Mouse (Mus musculus): ENCODE results near the gene Gbf1.

Gene Gbf1

GRCm38 (mm10) chr19:46300294-46301045 lies 148.2 kb downstream of the Gbf1 start:
- DNase-seq (ENCODE audit: low read depth, low spot score), result no peak

- no peak for DNase-seq (ENCODE audit: low read depth, low spot score)
Measured at GRCm38 (mm10) chr19:46302551-46302950, 150.2 kb downstream of the Gbf1 start.

- no peak for DNase-seq (ENCODE audit: low read depth, low spot score)
Measured at GRCm38 (mm10) chr19:46303251-46304215, 151.2 kb downstream of the Gbf1 start.

GRCm38 (mm10) chr19:46304216-46304841 lies 152.0 kb downstream of the Gbf1 start, which contains the start of gene Nfkb2:
Gene Nfkb2, plus strand, starts transcription at chr19:46304320.
- peak; percentile 92 for DNase-seq (ENCODE audit: low read depth, low spot score)

GRCm38 (mm10) chr19:46304908-46305333 lies 152.6 kb downstream of the Gbf1 start:
- peak; percentile 52 for DNase-seq (ENCODE audit: low read depth, low spot score)

- peak; percentile 87 for DNase-seq (ENCODE audit: low read depth, low spot score)
Measured at GRCm38 (mm10) chr19:46305432-46306267, 153.3 kb downstream of the Gbf1 start.

- DNase-seq (ENCODE audit: low read depth, low spot score), result no peak
Measured at GRCm38 (mm10) chr19:46306268-46306610, 153.9 kb downstream of the Gbf1 start.

- no peak for DNase-seq (ENCODE audit: low read depth, low spot score)
Measured at GRCm38 (mm10) chr19:46306751-46307289, 154.5 kb downstream of the Gbf1 start.

GRCm38 (mm10) chr19:46307781-46308180 lies 155.5 kb downstream of the Gbf1 start:
- no peak for DNase-seq (ENCODE audit: low read depth, low spot score)

GRCm38 (mm10) chr19:46308303-46308702 lies 156.0 kb downstream of the Gbf1 start:
- DNase-seq (ENCODE audit: low read depth, low spot score), result no peak

- DNase-seq (ENCODE audit: low read depth, low spot score), result peak; percentile 84
Measured at GRCm38 (mm10) chr19:46308706-46309435, 156.6 kb downstream of the Gbf1 start.

GRCm38 (mm10) chr19:46309651-46310305 lies 157.5 kb downstream of the Gbf1 start:
- no peak for DNase-seq (ENCODE audit: low read depth, low spot score)

GRCm38 (mm10) chr19:46310312-46310865 lies 158.1 kb downstream of the Gbf1 start:
- DNase-seq (ENCODE audit: low read depth, low spot score), result no peak

- no peak for DNase-seq (ENCODE audit: low read depth, low spot score)
Measured at GRCm38 (mm10) chr19:46311341-46311740, 159.0 kb downstream of the Gbf1 start.

- DNase-seq (ENCODE audit: low read depth, low spot score), result no peak
Measured at GRCm38 (mm10) chr19:46312566-46312965, 160.3 kb downstream of the Gbf1 start.

GRCm38 (mm10) chr19:46313116-46313515 lies 160.8 kb downstream of the Gbf1 start:
- no peak for DNase-seq (ENCODE audit: low read depth, low spot score)

GRCm38 (mm10) chr19:46313591-46313990 lies 161.3 kb downstream of the Gbf1 start:
- DNase-seq (ENCODE audit: low read depth, low spot score), result no peak

- DNase-seq (ENCODE audit: low read depth, low spot score), result peak; percentile 47
Measured at GRCm38 (mm10) chr19:46314151-46314601, 161.9 kb downstream of the Gbf1 start.
